Mouse (Mus musculus): ENCODE measurements at regions not wholly inside any gene's neighbourhood (a gene's known extent, or its start where the extent isn't known, plus 50 kb on each side); places are given as distances from the start of the nearest gene placed in this dataset.

GRCm38 (mm10) chr12:17601245-17602023 is 56.8 kb downstream of the Odc1 start:
- no peak for ATAC-seq (replicated peaks; ENCODE audit: poor library complexity, severe bottlenecking)

DNA sequence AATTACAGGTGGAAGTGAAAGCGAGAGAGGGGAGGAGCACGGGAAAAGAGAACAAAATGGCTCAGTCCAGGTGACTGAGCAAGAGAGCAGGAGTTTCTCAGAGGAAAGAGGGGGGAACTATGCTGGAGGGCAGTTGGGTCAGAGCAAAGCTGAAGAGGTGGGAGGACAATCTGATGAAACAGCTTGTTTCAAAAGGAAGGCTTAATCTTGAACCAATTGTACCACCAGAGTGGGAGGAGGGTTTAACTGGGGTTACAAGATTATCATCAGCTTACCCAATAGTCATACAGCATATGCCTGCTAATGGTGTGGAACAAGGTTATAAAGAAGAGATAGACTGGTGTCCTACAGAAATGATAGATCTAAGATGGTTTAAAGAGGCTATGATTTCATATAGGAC is 59.0 kb downstream of the Odc1 start:
- ATAC-seq (replicated peaks; ENCODE audit: poor library complexity, severe bottlenecking), result no peak

DNA sequence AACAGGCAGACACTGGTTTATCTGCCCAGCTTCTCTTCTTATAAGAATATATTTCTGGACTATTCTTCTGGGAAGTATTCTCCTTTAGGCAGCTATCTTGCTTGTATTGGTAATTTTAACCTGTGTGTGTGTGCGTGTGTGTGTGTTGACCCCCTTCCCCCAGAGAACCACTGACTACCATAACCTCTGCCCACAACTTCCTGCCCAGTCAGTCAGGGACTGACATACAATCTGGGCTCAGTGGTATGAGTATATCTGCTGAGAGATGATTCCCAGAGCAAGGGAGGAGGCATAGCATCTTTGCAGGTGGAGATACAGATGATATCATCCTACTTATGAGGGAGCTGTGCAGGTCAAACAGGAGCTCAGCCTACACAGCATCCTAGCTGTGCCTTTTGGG is 65.8 kb downstream of the Odc1 start:
- no peak for ATAC-seq (replicated peaks; ENCODE audit: poor library complexity, severe bottlenecking)

GRCm38 (mm10) chr12:17611988-17612387 is 67.4 kb downstream of the Odc1 start:
- ATAC-seq (replicated peaks; ENCODE audit: poor library complexity, severe bottlenecking), result no peak

DNA sequence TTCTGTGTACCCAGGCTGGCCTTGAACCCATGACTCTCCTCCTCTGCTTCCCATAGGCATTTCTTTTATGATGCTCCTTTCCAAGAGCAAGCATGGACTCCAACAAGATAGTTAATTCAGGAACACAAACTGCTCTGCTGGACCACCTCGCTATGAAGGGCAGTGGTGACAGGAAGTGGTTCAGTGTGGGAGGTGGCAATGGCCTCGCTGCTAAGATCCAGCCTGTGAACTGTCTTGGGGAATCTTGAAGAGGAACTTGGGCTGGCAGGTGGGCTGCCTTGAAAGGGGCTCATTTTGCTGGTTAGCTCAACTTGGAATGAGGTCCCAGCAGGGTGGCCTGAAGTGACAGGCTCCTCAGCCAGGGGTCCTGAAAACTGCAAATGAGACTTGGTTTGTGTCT is 72.4 kb upstream of the Hpcal1 start:
- peak; percentile 70 for ATAC-seq (replicated peaks; ENCODE audit: poor library complexity, severe bottlenecking)

GRCm38 (mm10) chr12:17620226-17620625 is 70.4 kb upstream of the Hpcal1 start:
- no peak for ATAC-seq (replicated peaks; ENCODE audit: poor library complexity, severe bottlenecking)

DNA sequence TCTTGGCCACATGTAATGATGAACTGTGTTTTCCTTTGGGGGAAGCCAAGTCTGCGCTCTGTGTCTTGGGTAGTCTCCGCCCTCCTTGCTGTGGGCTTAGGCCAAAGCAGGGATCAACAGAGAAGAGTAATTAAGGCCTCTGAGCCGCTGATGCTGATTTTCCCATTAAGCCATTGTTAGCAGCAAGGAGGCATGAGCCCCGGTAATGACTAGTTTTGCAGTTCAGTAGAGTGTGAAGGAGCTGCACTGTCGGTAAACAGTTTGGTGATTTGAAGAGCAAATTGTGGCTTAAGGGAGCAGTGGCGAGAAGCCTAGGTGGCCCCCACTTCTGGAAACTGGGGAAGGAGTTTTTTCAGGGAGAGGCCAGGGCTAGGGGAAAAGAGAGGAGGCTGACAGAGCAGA is 69.2 kb upstream of the Hpcal1 start:
- ATAC-seq (replicated peaks; ENCODE audit: poor library complexity, severe bottlenecking), result no peak

- ATAC-seq (replicated peaks; ENCODE audit: poor library complexity, severe bottlenecking), result no peak
These were observed 68.1 kb upstream of the Hpcal1 start for GRCm38 (mm10) chr12:17622509-17623005.

DNA sequence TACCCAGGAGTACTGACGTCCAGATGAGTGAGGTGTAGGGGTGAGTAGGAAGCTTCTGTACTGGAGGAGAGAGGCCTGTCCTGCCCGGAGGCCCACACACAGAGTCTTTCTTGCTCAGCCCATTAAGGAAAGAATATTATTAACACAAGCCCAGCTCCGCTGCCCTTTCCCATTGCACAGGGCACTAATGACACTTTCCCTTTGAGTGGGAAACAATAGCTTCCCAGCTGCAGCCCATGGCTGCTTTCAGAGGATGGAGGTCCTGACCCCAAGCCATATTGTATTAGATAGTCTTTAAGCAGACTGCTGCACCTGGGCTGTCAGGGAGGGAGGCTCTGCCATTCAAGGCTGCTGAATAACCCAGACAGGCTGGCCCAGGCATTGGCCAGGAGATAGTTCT is 64.6 kb upstream of the Hpcal1 start:
- ATAC-seq (replicated peaks; ENCODE audit: poor library complexity, severe bottlenecking), result no peak

- no peak for ATAC-seq (replicated peaks; ENCODE audit: poor library complexity, severe bottlenecking)
These were observed 59.5 kb upstream of the Hpcal1 start for GRCm38 (mm10) chr12:17631161-17631560.

DNA sequence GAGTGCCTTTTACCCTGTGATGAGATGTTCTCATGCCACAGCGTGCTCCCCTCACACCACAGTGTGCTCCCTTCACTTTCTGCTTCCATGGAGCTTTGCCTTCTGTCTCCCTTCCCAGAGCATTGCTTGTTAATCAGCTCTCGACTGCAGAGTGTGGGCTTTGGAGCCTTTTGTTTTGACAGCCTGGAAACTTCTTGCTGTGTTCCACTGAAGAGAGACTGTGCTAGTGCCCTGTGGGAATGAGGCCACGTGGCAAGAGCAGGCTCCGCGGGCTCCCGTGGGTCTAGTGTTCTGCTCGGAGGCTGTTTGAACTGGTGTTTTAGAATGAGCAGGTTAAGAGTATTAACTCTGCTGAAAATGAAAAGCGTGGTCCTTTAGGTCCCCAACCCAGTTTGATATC is 54.5 kb upstream of the Hpcal1 start:
- ATAC-seq (replicated peaks; ENCODE audit: poor library complexity, severe bottlenecking), result no peak

- no peak for ATAC-seq (replicated peaks; ENCODE audit: poor library complexity, severe bottlenecking)
These were observed 54.1 kb upstream of the Hpcal1 start for GRCm38 (mm10) chr12:17636590-17636989.
